Mouse (Mus musculus): ENCODE results near the gene Taf3.

Taf3 gene

DNA sequence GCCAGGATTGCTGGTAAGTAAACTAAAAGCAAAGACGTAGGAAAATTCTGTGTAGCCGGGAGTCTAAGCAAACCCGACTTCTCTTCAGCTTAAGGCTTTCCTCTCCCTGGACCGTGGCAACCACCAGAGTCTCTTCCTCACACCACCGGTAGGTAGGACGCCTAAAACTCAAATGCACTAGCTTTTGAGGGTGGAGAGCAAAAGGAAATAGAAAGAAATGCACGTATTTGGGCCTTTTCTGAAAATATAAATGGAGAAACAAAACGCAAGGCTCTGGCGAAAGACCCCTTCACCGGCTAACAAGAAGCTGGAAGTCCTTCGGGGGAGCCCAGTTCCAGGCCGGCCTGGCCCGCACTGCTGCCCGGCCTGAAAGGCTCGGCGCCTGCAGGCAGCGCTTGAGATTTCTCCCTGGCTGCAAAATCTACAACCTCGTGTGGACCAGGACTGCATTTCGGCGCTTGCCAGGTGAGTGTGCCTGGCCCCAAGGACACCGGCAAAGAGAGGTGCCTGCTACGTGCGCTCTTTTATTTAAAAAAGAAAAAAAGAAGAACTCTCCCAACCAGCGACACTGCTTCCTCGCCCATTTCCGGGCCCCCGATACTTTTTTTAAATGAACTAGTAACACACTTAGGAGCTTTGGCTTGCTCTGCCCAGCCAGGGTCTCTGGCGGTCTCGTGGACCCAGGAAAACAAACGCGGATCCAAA, 171.6 kb downstream of the Taf3 start:
- DNase-seq (ENCODE audit: low spot score in 2 of 2), result no peak

DNA sequence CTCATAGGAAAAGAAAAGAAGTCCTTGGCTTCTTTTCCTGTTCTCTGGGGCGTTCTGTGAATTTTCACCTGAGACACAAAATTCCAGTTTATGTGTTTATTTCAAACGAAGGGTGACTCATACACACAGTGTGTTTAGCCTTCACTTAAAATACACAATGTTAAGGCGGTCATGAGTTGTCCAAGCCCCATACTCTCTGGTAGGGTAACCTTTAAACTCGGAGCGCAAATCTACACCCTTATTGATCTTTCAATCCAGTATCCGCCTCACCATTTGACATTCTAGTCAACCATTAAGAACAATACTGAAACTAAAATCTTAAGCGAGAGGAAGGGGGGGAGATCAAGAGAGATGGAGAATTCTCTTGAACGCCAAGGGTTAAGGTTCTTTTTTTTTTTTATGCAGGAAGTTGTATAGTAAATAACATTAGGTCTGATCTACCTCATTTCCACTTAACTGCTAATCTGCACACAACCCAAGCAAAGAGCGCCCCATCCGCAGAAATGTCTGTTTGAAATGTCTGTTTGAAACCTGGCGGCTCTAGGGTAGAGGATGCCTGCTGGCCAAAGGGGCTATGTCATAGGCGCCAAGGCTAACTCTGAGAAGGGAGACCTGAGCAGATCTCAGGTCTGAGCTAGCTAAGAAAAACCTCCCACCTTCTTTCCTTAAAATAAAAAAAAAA, 172.6 kb downstream of the Taf3 start:
- DNase-seq (ENCODE audit: low spot score in 2 of 2), result no peak

DNA sequence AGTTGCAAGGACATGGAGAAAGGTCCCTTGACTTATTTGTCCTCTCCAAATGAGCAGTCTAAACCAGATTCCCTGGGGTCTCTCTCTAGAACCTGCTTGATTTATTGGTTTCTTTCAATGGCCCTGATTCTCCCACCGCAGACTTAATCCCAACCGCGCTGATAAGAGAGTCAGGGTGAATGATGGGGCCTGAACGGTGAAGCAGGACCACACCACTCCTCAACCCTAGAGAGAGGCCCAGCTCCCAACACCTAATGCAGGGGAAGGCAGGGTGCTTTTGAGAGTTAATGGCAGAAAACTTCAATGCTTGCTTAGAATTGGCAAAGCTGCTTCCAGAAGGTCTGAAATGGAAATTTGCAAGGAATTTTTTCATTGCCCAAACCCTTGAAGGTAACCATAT, 173.2 kb downstream of the Taf3 start:
- DNase-seq (ENCODE audit: low spot score in 2 of 2), result no peak

DNA sequence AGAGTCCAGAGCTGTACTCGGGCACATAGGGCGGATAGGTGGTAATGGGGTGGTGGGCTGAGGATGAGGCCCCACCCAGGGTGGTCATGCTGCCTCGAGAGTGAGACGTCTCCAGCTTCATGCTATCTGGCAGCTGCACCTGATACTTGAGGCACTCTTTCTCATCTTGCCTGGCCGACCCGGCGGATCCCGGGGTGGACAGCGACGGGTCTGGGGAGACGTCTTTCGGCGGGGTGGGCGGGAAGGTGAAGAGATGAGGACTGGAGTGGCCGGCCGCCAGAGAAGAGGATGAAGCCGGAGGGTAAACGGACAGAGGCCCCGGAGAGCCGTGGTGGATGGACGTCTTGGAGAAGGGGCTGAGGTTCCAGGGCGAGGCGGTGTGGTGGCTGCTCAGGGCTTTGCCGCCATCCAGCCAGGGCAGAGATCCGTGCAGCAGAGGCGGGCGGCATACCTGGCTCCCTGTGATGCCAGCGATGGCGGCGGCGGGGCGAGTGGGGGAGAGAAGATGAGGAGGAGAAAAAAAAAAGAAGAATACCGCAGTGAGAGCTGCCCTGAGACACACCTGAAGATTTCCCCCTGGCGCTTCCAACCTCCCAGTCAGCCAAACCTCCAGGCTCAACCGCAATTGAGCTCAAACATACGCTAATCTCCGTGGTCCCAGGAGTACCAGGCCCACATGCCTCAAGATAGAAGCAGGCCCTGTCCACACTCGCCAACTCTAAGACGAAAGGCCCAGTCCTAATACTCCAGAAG, 173.8 kb downstream of the Taf3 start:
- DNase-seq (ENCODE audit: low spot score in 2 of 2), result no peak

GRCm38 (mm10) chr2:9873757-9874156, 174.6 kb downstream of the Taf3 start:
- no peak for DNase-seq (ENCODE audit: low spot score in 2 of 2)

DNA sequence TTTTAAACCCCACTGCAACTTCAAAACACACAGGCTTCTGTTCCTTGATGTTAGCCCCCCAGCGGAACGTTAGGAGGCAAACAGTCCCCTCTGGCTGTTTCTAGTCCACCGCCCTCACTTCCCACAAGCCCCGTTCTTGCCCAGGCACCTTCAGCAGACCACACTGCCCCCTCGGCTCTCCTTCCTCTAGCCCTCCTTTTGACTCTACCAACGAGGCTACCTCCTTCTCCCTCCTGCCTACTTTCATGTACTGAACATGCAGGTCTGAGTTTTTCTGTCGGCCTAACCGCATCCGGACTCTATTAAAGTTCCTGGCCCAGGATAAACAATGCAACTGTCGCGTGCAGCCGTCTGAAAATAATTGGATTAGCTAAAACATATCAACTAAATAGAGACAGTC, 175.7 kb downstream of the Taf3 start:
- DNase-seq (ENCODE audit: low spot score in 2 of 2), result no peak

DNA sequence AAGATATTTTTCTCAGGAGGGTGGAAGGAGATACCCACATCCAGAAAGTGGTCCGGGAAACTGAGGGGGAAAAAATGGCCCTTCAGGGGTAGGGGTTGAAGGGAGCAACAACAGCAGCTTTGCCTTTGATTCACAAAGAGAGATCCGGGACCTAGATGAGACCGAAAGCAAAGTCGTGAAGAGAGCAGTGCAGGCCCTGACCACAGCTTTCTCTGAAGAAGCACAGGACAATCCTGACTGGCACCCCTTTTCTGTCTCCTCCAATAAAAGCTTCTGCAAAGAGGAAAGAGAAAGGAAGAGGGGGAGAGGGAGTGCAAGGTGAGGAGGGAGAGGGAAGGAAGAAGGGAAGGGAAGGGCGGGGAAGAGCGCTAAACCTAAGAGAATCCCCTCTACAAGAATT, 176.6 kb downstream of the Taf3 start:
- DNase-seq (ENCODE audit: low spot score in 2 of 2), result no peak

GRCm38 (mm10) chr2:9871141-9871716, 177.2 kb downstream of the Taf3 start:
- no peak for DNase-seq (ENCODE audit: low spot score in 2 of 2)

- DNase-seq (ENCODE audit: low spot score in 2 of 2), result no peak
These were observed 181.1 kb downstream of the Taf3 start for GRCm38 (mm10) chr2:9867092-9867825.

Data from urinary bladder, adult 18-20 months (tissue).